Mouse (Mus musculus) embryonic facial prominence, embryonic 12.5 days (tissue): Measurements from ENCODE around the gene Jaml. TPM values are rescaled to one million over a fixed set of nuclear protein-coding genes. Genes with fewer than 3 reads are reported as not detected.

Experiments used
- ATAC-seq: fragments of 200-750 bp; cut with Nextera tagmentation; 2 replicates; pipeline ENCODE4 v1.8.0; 2017; ENCODE audit not compliant: insufficient number of reproducible peaks, insufficient read depth, low FRiP score, low TSS enrichment
- H3K27ac ChIP-seq: fragments of 300-500 bp; sonication (generic); 2 replicates; pipeline ENCODE4 v1.5.1; 2016; ENCODE audit warnings: mild to moderate bottlenecking
- H3K27me3 ChIP-seq: fragments of 300-500 bp; sonication (generic); 2 replicates; pipeline ENCODE4 v1.6.1; 2016; ENCODE audit warnings: mild to moderate bottlenecking, moderate library complexity
- H3K36me3 ChIP-seq: fragments of 300-500 bp; sonication (generic); 2 replicates; pipeline ENCODE4 v1.6.1; 2016; ENCODE audit warnings: mild to moderate bottlenecking
- H3K4me1 ChIP-seq: fragments of 300-500 bp; sonication (generic); 2 replicates; pipeline ENCODE4 v1.6.1; 2016
- H3K4me2 ChIP-seq: fragments of 300-500 bp; sonication (generic); replicated peaks from 2 replicates; pipeline ENCODE4 v1.6.1; 2016; ENCODE audit warnings: mild to moderate bottlenecking, moderate library complexity
- H3K4me3 ChIP-seq: fragments of 300-500 bp; sonication (generic); 2 replicates; pipeline ENCODE4 v1.5.1; 2016; ENCODE audit warnings: mild to moderate bottlenecking
- H3K9ac ChIP-seq: fragments of 300-500 bp; sonication (generic); 2 replicates; pipeline ENCODE4 v1.6.1; 2016; ENCODE audit warnings: mild to moderate bottlenecking, moderate library complexity
- H3K9me3 ChIP-seq: fragments of 300-500 bp; sonication (generic); 2 replicates; pipeline ENCODE4 v1.6.1; 2016; ENCODE audit warnings: mild to moderate bottlenecking, moderate library complexity
- WGBS: fragments of 180-500 bp; shearing (Covaris S2); methylation state at CpG from one replicate; pipeline ENCODE4 v1.1.7; 2016; 5-methylcytosine and 5-hydroxymethylcytosine counted together
- polyA plus RNA-seq: library from polyadenylated mRNA; unstranded; fragments of >200 nt; fragmentation: Nextera tagmentation; extraction: Ambion mirVana; gene quantifications from 2 replicates; pipeline ENCODE4 v1.2.1, GENCODE M21; 2016

Jaml gene
- polyA plus RNA-seq, 1 experiment from 2014 or later: 0.38 TPM

DNA sequence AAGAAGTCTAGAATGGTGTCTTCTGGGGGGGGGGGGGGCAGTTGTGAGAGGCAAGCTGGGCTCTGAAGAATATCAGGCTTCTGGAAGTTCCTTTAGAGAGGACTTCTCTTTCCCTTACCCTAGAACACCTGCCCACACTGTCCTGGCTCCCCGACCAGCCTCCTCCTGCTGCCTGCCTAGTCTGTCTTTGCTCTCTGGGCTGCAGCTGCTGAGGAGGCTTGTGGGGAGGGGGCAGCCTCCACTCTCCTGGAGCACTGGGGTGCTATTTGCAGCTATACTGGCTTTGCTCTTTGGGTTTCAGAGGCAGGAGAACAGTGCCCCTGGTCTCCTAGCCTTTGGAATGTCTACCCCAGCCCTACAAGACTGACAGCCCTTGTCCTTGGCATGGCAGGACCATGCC is 72.0 kb downstream of the Jaml start:
- H3K4me2 ChIP-seq: no peak overlapping the region
- 62% methylated on average over 1 of the region's 1 CpGs for WGBS
- no peak overlapping the region for H3K9ac ChIP-seq
- no peak for ATAC-seq
- H3K9me3 ChIP-seq: no peaks in the 10 kb centered on the region
- H3K27me3 ChIP-seq: peaks cover 34% of the 10 kb centered on the region
- H3K4me3 ChIP-seq: no peak overlapping the region
- H3K27ac ChIP-seq: no peak overlapping the region
- 0 out of 2 replicates have a peak, but pooled peaks cover 1% of the 10 kb centered on the region for H3K4me1 ChIP-seq
- H3K36me3 ChIP-seq: no peaks in the 10 kb centered on the region

DNA sequence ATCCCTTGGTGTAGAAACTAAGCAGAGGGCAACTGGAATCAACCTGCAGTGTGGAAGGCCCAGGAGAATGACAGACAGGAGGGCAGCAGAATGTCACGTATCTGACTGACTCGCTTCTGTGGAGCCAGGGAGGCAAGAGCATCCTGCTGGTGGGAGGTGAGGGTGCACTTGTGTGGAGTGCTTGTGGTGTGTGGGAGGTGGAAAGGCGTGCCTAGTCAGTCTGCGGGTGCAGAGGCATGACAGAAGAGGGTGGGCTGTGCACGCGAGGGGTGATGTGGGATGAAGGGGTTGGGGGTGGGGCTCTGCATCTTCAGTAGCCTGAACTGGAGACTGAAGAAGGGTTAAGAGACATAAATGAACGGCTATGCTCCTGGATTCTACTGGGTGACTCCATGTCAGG is 74.4 kb downstream of the Jaml start:
- Histone ChIP-seq H3K4me3 (no peak overlapping the region), H3K36me3 (no peaks in the 10 kb centered on the region), H3K4me1 (no peaks in the 10 kb centered on the region), H3K9ac (no peak overlapping the region), H3K27me3 (peaks cover 13% of the 10 kb centered on the region; the same call in 1 of the 2 replicates), H3K27ac (no peak overlapping the region), H3K9me3 (no peaks in the 10 kb centered on the region), H3K4me2 (no peak overlapping the region)
- WGBS: 77% methylated on average over 7 of the region's 7 CpGs
- no peak for ATAC-seq

Other genes starting within 250 kb of the Jaml start
- gene Kmt2a, start 197.9 kb upstream of the Jaml start, polyA plus RNA-seq: 23.5 and 24.4 TPM in 2 replicates
- gene Atp5l, start 158.4 kb upstream of the Jaml start, polyA plus RNA-seq: 538 and 574 TPM in 2 replicates
- gene Ube4a, start 113.6 kb upstream of the Jaml start, polyA plus RNA-seq: 25.7 and 26.3 TPM in 2 replicates
- gene Cd3g, start 98.8 kb upstream of the Jaml start, polyA plus RNA-seq: not detected in 2 replicates
- not detected in 2 replicates for gene Cd3d, start 97.4 kb upstream of the Jaml start, polyA plus RNA-seq
- not detected in 2 replicates for gene Cd3e, start 69.6 kb upstream of the Jaml start, polyA plus RNA-seq
- 8.8 and 11.3 TPM in 2 replicates for gene Mpzl2, start 39.4 kb upstream of the Jaml start, polyA plus RNA-seq
- gene Mpzl3, start 24.0 kb upstream of the Jaml start, polyA plus RNA-seq: 1.7 and 1.9 TPM in 2 replicates
- gene Scn2b, start 38.6 kb downstream of the Jaml start, polyA plus RNA-seq: 5.4 and 5.7 TPM in 2 replicates
- gene Scn4b, start 59.2 kb downstream of the Jaml start, polyA plus RNA-seq: 0.35 and 0.41 TPM in 2 replicates
- gene BC049352, start 102.8 kb downstream of the Jaml start, polyA plus RNA-seq: 0.36 and 0.38 TPM in 2 replicates
- 0.22 and 0.56 TPM in 2 replicates for gene Tmprss4, start 124.9 kb downstream of the Jaml start, polyA plus RNA-seq
- 0.45 and 0.60 TPM in 2 replicates for gene Il10ra, start 190.0 kb downstream of the Jaml start, polyA plus RNA-seq
- gene Tmprss13, start 239.9 kb downstream of the Jaml start, polyA plus RNA-seq: 0.81 and 0.90 TPM in 2 replicates